Mouse (Mus musculus): ENCODE measurements around the gene Dbi.

- TF ChIP-seq CTCF (IDR thresholded peaks at IDR 0.05; ENCODE audit: low read depth) (no peak), EP300 (IDR thresholded peaks at IDR 0.05; ENCODE audit: low read depth) (no peak)
Measured at GRCm38 (mm10) chr1:120170307-120170706, 49.4 kb upstream of the Dbi start.
